Mouse (Mus musculus): ENCODE data around the gene Dnajb5. TPM values are rescaled to one million over a fixed set of nuclear protein-coding genes. Genes with fewer than 3 reads are reported as not detected.

Dnajb5 gene
- polyA plus RNA-seq, 1 experiment from 2014 or later, result 7.3 TPM

DNA sequence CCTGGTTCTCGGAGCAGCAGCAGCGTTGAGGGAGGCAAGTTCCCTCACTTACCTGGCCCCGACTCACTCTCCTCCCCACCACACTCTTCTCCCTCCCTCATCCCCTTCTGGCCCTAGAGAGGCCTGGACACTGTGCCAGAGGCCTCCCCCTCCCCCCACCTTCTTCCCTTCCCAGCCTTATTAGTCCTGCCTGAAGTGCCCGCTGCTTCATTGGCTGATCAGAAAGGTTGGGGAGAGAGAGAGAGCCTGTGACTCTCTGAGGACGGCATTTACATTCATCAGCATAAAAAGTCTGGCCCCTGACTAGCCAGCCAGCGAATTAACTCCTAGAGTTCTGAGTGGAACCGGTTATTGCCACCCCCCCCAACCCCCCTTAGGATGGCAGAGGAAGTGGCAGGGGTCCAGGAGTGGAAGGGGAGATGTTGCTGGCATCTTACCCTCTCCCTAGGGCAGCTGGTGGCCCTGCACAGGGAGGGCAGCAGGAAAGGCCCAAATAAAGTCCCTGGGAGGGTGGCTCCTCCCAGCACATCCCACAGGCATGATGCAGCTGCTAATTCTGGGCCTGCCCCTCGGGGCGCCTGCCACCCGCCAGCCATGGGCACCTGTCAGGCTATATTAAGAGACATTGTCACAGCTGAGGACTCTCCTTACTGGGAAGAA, 4.0 kb downstream of the Dnajb5 start:
- WGBS, result 20% methylated on average over 10 of the region's 10 CpGs
- no peak overlapping the region for H3K27ac ChIP-seq (replicated peaks; ENCODE audit: low read depth, low read length)
- H3K9me3 ChIP-seq (ENCODE audit: control insufficient read depth, low read length), result no peaks in the 10 kb centered on the region
- DNase-seq (ENCODE audit: low spot score) (no peak), ATAC-seq (ENCODE audit: insufficient number of reproducible peaks, low FRiP score, low TSS enrichment, low read depth) (no peak)
- H3K27me3 ChIP-seq (ENCODE audit: control insufficient read depth, insufficient read depth, low read length), result no peaks in the 10 kb centered on the region
- no peak overlapping the region for H3K4me3 ChIP-seq (ENCODE audit: low read depth, low read length)
- H3K9ac ChIP-seq (ENCODE audit: low read length), result no peak overlapping the region
- H3K4me2 ChIP-seq (ENCODE audit: low read depth, severe bottlenecking), result no peak overlapping the region
- H3K36me3 ChIP-seq (ENCODE audit: control insufficient read depth, insufficient read depth, low read length), result no peaks in the 10 kb centered on the region; the same call in 1 of the 2 replicates
- H3K4me1 ChIP-seq (ENCODE audit: control insufficient read depth, insufficient read depth, low read length), result peaks cover 15% of the 10 kb centered on the region; the same call in 1 of the 2 replicates

DNA sequence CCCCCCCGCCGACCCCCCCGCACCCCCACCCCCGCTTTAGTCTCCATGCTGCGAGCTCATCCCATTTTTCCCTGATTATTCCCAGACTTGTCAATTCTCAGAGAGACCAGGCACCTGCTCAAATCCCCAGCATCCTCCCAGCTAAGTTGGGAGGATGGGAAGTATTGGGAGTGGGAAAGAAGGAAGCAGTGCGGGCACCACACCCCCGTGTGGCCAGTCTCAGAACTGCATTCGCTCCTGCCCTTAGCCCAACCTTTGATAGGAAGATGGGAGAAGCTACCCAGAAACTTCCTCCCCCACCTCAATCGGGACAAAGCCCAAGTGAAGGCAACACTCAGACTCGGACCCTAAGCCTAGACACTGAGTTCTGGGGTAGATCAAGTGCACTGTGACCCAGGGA, 4.7 kb downstream of the Dnajb5 start:
- Histone ChIP-seq H3K27ac (replicated peaks; ENCODE audit: low read depth, low read length) (no peak overlapping the region), H3K4me1 (ENCODE audit: control insufficient read depth, insufficient read depth, low read length) (peaks cover 11% of the 10 kb centered on the region; the same call in 1 of the 2 replicates)
- WGBS, result 4% methylated on average over 10 of the region's 10 CpGs

DNA sequence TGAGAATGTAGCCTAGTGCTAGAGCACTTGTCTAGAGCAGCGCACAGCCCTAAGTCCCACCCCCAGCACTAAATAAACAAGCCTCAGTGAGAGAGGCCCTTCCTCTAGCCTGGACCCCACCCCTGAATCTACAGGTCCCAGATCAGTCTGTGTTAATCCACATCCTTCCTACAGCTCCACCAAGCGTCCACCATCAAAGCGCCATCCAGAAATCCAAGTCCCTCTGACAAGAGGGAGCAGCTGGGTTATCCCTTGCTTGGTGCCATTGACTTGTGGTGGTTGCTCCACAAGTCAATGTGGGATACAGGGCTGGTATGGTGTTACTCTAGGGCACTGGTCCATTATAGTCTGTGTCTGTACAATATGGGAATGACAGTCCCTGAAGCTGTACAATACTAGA, 5.6 kb downstream of the Dnajb5 start:
- H3K36me3 ChIP-seq (ENCODE audit: control insufficient read depth, insufficient read depth, low read length), result no peaks in the 10 kb centered on the region; the same call in 1 of the 2 replicates
- peaks cover 11% of the 10 kb centered on the region; the same call in 1 of the 2 replicates for H3K4me1 ChIP-seq (ENCODE audit: control insufficient read depth, insufficient read depth, low read length)
- WGBS, result 91% methylated on average over 3 of the region's 3 CpGs
- no peak overlapping the region for H3K9ac ChIP-seq (ENCODE audit: low read length)
- DNase-seq (ENCODE audit: low spot score) (no peak), ATAC-seq (ENCODE audit: insufficient number of reproducible peaks, low FRiP score, low TSS enrichment, low read depth) (no peak)
- no peak overlapping the region for H3K4me3 ChIP-seq (ENCODE audit: low read depth, low read length)
- no peak overlapping the region for H3K27ac ChIP-seq (replicated peaks; ENCODE audit: low read depth, low read length)
- H3K27me3 ChIP-seq (ENCODE audit: control insufficient read depth, insufficient read depth, low read length), result no peaks in the 10 kb centered on the region
- no peak overlapping the region for H3K4me2 ChIP-seq (ENCODE audit: low read depth, severe bottlenecking)
- no peaks in the 10 kb centered on the region for H3K9me3 ChIP-seq (ENCODE audit: control insufficient read depth, low read length)

More for the DNA sequence above, 4.7 kb downstream of the Dnajb5 start:
- Histone ChIP-seq H3K27me3 (ENCODE audit: control insufficient read depth, insufficient read depth, low read length) (no peaks in the 10 kb centered on the region), H3K36me3 (ENCODE audit: control insufficient read depth, insufficient read depth, low read length) (no peaks in the 10 kb centered on the region; the same call in 1 of the 2 replicates), H3K4me2 (ENCODE audit: low read depth, severe bottlenecking) (no peak overlapping the region), H3K4me3 (ENCODE audit: low read depth, low read length) (no peak overlapping the region), H3K9ac (ENCODE audit: low read length) (no peak overlapping the region), H3K9me3 (ENCODE audit: control insufficient read depth, low read length) (no peaks in the 10 kb centered on the region)
- ATAC-seq (ENCODE audit: insufficient number of reproducible peaks, low FRiP score, low TSS enrichment, low read depth) (no peak), DNase-seq (ENCODE audit: low spot score) (peak; percentile 83)

- WGBS, result 93% methylated on average over 17 of the region's 17 CpGs
- Histone ChIP-seq H3K27me3 (ENCODE audit: control insufficient read depth, insufficient read depth, low read length) (no peaks in the 10 kb centered on the region), H3K4me3 (ENCODE audit: low read depth, low read length) (no peak overlapping the region), H3K27ac (replicated peaks; ENCODE audit: low read depth, low read length) (no peak overlapping the region), H3K36me3 (ENCODE audit: control insufficient read depth, insufficient read depth, low read length) (no peaks in the 10 kb centered on the region; the same call in 1 of the 2 replicates), H3K4me2 (ENCODE audit: low read depth, severe bottlenecking) (no peak overlapping the region), H3K9me3 (ENCODE audit: control insufficient read depth, low read length) (no peaks in the 10 kb centered on the region), H3K4me1 (ENCODE audit: control insufficient read depth, insufficient read depth, low read length) (0 out of 2 replicates have a peak, but pooled peaks cover 6% of the 10 kb centered on the region), H3K9ac (ENCODE audit: low read length) (no peak overlapping the region)
- DNase-seq (ENCODE audit: low spot score), result no peak
- no peak for ATAC-seq (ENCODE audit: insufficient number of reproducible peaks, low FRiP score, low TSS enrichment, low read depth)
Observed at GRCm38 (mm10) chr4:42956581-42956980, 7.0 kb downstream of the Dnajb5 start.

GRCm38 (mm10) chr4:42957306-42957705, 7.7 kb downstream of the Dnajb5 start:
- Histone ChIP-seq H3K4me2 (ENCODE audit: low read depth, severe bottlenecking) (no peak overlapping the region), H3K4me1 (ENCODE audit: control insufficient read depth, insufficient read depth, low read length) (0 out of 2 replicates have a peak, but pooled peaks cover 2% of the 10 kb centered on the region), H3K4me3 (ENCODE audit: low read depth, low read length) (no peak overlapping the region), H3K27me3 (ENCODE audit: control insufficient read depth, insufficient read depth, low read length) (no peaks in the 10 kb centered on the region), H3K36me3 (ENCODE audit: control insufficient read depth, insufficient read depth, low read length) (no peaks in the 10 kb centered on the region; the same call in 1 of the 2 replicates), H3K9ac (ENCODE audit: low read length) (no peak overlapping the region), H3K27ac (replicated peaks; ENCODE audit: low read depth, low read length) (no peak overlapping the region), H3K9me3 (ENCODE audit: control insufficient read depth, low read length) (no peaks in the 10 kb centered on the region)
- ATAC-seq (ENCODE audit: insufficient number of reproducible peaks, low FRiP score, low TSS enrichment, low read depth), result no peak
- 89% methylated on average over 11 of the region's 11 CpGs for WGBS
- DNase-seq (ENCODE audit: low spot score), result no peak

DNA sequence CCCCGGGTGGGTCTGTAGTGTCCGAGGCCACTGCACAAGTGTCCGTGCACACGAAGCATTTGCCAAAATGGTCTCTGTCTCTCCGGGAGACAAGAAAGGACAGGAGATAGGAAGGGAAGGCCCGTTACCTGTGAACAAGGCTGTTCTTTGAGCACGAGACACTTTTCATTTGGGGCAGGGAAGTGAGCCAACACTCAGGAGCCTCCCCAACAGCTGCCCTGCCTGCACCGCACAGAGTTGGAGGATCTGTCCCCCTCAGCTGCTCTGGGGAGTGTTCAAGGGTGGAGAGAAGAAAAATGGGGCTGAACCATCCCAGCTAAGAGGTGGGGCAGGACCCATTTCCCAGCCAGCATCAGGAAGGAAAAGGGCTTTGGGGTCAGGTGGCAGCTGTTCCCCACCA, 8.4 kb downstream of the Dnajb5 start:
- Histone ChIP-seq H3K4me1 (ENCODE audit: control insufficient read depth, insufficient read depth, low read length) (no peaks in the 10 kb centered on the region), H3K36me3 (ENCODE audit: control insufficient read depth, insufficient read depth, low read length) (no peaks in the 10 kb centered on the region; the same call in 1 of the 2 replicates), H3K4me3 (ENCODE audit: low read depth, low read length) (no peak overlapping the region), H3K4me2 (ENCODE audit: low read depth, severe bottlenecking) (no peak overlapping the region), H3K27me3 (ENCODE audit: control insufficient read depth, insufficient read depth, low read length) (no peaks in the 10 kb centered on the region), H3K9ac (ENCODE audit: low read length) (no peak overlapping the region), H3K27ac (replicated peaks; ENCODE audit: low read depth, low read length) (no peak overlapping the region), H3K9me3 (ENCODE audit: control insufficient read depth, low read length) (no peaks in the 10 kb centered on the region)
- DNase-seq (ENCODE audit: low spot score), result no peak
- 91% methylated on average over 8 of the region's 8 CpGs for WGBS
- ATAC-seq (ENCODE audit: insufficient number of reproducible peaks, low FRiP score, low TSS enrichment, low read depth), result no peak

DNA sequence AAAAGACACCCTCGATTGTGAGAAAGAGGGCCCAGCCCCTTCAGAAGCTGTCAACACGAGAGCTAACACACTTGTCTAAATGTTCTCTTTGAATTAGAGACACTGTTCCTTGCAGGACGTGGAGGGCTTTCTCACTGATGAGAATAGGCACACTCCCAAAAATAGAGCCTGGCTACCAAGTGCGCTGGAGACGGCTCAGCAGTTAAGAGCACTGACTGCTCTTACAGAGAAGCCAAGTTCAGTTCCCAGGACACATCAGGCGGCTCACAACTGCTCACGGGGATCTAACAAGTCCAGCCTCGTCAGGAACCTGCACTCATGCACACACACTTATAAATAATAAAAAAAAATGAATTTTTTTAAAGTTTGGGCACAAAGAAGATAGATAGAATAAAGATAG, 9.3 kb downstream of the Dnajb5 start:
- WGBS, result 74% methylated on average over 8 of the region's 8 CpGs
- Histone ChIP-seq H3K9me3 (ENCODE audit: control insufficient read depth, low read length) (no peaks in the 10 kb centered on the region), H3K27me3 (ENCODE audit: control insufficient read depth, insufficient read depth, low read length) (no peaks in the 10 kb centered on the region), H3K4me3 (ENCODE audit: low read depth, low read length) (no peak overlapping the region), H3K4me1 (ENCODE audit: control insufficient read depth, insufficient read depth, low read length) (no peaks in the 10 kb centered on the region), H3K9ac (ENCODE audit: low read length) (no peak overlapping the region), H3K4me2 (ENCODE audit: low read depth, severe bottlenecking) (no peak overlapping the region), H3K27ac (replicated peaks; ENCODE audit: low read depth, low read length) (no peak overlapping the region), H3K36me3 (ENCODE audit: control insufficient read depth, insufficient read depth, low read length) (no peaks in the 10 kb centered on the region; the same call in 1 of the 2 replicates)
- no peak for DNase-seq (ENCODE audit: low spot score)
- no peak for ATAC-seq (ENCODE audit: insufficient number of reproducible peaks, low FRiP score, low TSS enrichment, low read depth)

DNA sequence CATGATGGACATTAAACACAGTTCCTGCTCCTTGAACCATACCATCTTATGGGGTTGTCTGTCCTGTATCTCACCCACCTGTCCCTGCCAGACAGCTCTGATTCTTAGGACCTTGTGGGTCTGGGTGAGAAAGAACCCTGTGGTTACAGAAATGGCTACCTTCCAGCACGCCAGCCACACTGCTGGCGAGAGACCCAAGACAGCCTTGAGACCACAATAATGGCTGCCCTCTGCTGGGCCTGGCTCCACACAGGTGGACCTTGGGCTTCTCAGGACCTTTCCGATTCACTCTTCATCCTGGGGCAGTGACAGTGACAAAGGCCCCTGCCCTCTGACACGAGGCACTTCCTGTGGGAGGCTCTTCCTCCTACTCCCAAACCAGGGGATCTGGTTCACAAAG, 9.8 kb downstream of the Dnajb5 start:
- H3K4me3 ChIP-seq (ENCODE audit: low read depth, low read length), result no peak overlapping the region
- WGBS, result 53% methylated on average over 4 of the region's 4 CpGs

More for the DNA sequence above, 9.8 kb downstream of the Dnajb5 start:
- Histone ChIP-seq H3K27me3 (ENCODE audit: control insufficient read depth, insufficient read depth, low read length) (no peaks in the 10 kb centered on the region), H3K27ac (replicated peaks; ENCODE audit: low read depth, low read length) (no peak overlapping the region), H3K4me2 (ENCODE audit: low read depth, severe bottlenecking) (no peak overlapping the region), H3K9ac (ENCODE audit: low read length) (no peak overlapping the region), H3K4me1 (ENCODE audit: control insufficient read depth, insufficient read depth, low read length) (no peaks in the 10 kb centered on the region), H3K9me3 (ENCODE audit: control insufficient read depth, low read length) (no peaks in the 10 kb centered on the region), H3K36me3 (ENCODE audit: control insufficient read depth, insufficient read depth, low read length) (no peaks in the 10 kb centered on the region; the same call in 1 of the 2 replicates)
- DNase-seq (ENCODE audit: low spot score) (no peak), ATAC-seq (ENCODE audit: insufficient number of reproducible peaks, low FRiP score, low TSS enrichment, low read depth) (no peak)

Data from limb, embryonic 11.5 days (tissue).